Mouse (Mus musculus) bone marrow, adult 2 months (tissue): ENCODE measurements around the gene Banp. TPM values are rescaled to one million over a fixed set of nuclear protein-coding genes. Genes with fewer than 3 reads are reported as not detected.

Experiments used
- H3K27ac ChIP-seq: fragments of 200-500 bp; 2 replicates; pipeline ENCODE4 v1.5.1; 2012; ENCODE audit warnings: low read depth, mild to moderate bottlenecking, control low read depth, inconsistent platforms, low read length; ENCODE audit not compliant: control insufficient read depth, poor library complexity, insufficient read depth
- H3K4me1 ChIP-seq: fragments of 200-500 bp; 2 replicates; pipeline ENCODE4 v1.6.1; 2011; ENCODE audit warnings: low read length; ENCODE audit not compliant: control insufficient read depth, insufficient read depth
- H3K4me3 ChIP-seq: fragments of 200-500 bp; replicated peaks from 2 replicates; pipeline ENCODE3; 2011; ENCODE audit warnings: mild to moderate bottlenecking, low read depth, low read length, control low read depth; ENCODE audit not compliant: control insufficient read depth
- CTCF ChIP-seq: fragments of 200-500 bp; IDR thresholded peaks from 2 replicates; pipeline ENCODE4 v1.5.1; 2011; ENCODE audit warnings: low read length, control low read depth; ENCODE audit not compliant: control insufficient read depth, insufficient read depth
- POLR2A ChIP-seq: fragments of 200-500 bp; IDR thresholded peaks from 2 replicates; pipeline ENCODE4 v1.6.1; 2011; ENCODE audit warnings: low read depth, mild to moderate bottlenecking, control low read depth, low read length, borderline replicate concordance; ENCODE audit not compliant: control insufficient read depth
- WGBS: fragments of 180-500 bp; shearing (Covaris S2); methylation state at CpG from one replicate; pipeline ENCODE4 v1.1.7; 2018; 5-methylcytosine and 5-hydroxymethylcytosine counted together
- polyA plus RNA-seq: library from polyadenylated mRNA; stranded (reverse); fragments of >200 nt; gene quantifications from 2 replicates; pipeline ENCODE4 v1.2.4, GENCODE M21; 2011; ENCODE audit warnings: low replicate concordance; ENCODE audit not compliant: missing spikeins, insufficient read depth, insufficient read length

Gene Banp
- polyA plus RNA-seq, 1 experiment: 30.1 TPM

DNA sequence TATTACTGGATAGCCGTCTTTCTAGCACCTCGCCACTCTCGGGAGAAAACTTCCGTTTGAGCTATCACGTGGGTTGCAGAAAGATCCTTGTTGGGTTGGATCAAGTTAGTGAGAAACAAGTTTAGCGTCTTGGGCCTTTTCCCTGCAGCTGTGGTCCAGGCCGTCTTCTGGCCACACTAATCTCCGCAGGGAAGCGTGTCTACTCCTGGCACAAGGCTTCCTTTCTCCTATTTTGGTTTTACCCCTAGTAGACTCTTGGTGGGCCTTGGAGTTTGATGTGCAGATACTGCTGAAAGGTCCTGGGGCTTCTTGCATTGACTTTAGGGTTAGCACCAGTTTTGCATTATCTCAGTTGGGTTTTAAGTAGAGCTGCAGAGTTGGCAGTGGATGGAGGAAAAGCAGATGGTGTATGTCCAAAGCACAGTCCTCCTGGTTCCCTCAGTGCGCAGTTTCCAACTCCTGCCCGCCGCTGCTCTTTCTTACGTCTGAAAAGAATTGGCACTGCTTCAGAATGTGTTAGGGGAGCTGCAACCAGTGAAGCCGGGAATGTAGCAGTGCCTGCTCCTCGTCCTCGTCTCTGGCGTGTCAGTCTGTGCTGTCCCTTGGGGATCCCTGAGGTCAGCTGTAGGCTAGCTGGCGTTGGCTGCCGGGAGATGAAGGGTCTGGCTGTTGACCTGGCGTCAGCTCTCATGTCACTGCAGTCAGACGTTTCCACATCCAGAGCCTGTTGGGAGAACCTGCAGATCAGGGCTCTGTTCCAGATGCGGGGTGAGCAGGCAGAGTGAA, 68.7 kb downstream of the Banp start:
- 92% methylated on average over 22 of the region's 22 CpGs for WGBS
- H3K4me3 ChIP-seq: no peak overlapping the region
- no peak overlapping the region for H3K27ac ChIP-seq
- peaks cover 8% of the 10 kb centered on the region for H3K4me1 ChIP-seq
- TF ChIP-seq CTCF: no peak
- TF ChIP-seq POLR2A: no peak

DNA sequence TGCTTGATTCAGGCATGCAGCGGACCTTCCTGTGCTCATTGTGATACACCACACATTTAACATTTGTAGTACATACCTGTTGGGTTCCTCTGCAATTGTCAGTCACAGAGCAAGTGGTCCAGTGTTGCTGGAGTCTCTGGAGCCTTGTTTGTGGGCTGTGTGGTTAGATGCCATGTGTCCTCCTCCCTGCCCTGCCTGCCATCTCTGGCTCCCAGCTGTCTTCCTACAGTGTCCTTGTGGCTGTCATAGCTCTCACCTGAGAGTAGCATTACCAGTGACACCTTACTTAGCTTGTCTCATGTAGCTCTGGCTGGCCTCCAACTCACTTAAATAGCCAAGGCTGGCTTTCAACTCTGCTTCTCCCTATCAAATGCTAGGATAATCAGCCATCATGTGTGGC, 69.6 kb downstream of the Banp start:
- WGBS: 100% methylated on average over 1 of the region's 1 CpGs
- peaks cover 8% of the 10 kb centered on the region for H3K4me1 ChIP-seq

DNA sequence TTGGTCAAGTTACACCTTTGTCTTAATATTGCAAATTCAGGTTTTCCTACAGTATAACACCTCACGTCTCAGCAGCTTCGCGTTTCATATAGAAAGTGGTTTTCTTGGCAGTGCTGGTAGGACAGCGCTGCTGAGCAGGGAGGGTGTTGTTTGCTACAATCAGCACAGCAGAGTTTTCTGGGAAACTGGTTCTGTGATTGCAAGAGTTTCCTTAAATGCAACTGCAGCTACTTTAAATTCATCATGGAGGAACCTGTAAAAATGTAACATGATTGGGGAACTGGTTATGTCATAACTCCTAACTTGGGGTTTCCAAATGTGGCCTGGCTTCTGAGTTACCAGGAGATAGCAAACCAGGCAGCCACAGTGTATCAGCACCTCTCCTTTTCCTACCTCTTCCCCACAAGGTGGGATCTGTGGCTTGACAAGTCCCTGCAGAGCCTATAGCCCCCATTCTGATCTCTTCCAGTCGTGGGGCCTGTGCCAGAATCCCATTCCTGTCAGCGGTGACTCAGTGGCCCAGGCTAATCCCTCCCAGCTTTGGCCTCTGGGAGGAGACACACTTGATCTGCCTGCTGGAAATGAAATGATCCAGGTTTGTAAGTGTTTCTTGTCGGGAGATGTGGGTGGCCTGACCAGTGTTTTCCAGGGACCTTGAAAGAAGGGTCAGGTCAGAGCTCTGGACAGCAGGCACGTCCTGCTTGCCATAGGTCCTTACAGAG, 70.7 kb downstream of the Banp start:
- 79% methylated on average over 8 of the region's 8 CpGs for WGBS
- Histone ChIP-seq H3K4me1 (peaks cover 8% of the 10 kb centered on the region), H3K4me3 (no peak overlapping the region), H3K27ac (no peak overlapping the region)
- TF ChIP-seq POLR2A (no peak), CTCF (no peak)

More for the DNA sequence above, 69.6 kb downstream of the Banp start:
- Histone ChIP-seq H3K27ac (no peak overlapping the region), H3K4me3 (no peak overlapping the region)
- TF ChIP-seq CTCF: no peak
- TF ChIP-seq POLR2A: no peak

DNA sequence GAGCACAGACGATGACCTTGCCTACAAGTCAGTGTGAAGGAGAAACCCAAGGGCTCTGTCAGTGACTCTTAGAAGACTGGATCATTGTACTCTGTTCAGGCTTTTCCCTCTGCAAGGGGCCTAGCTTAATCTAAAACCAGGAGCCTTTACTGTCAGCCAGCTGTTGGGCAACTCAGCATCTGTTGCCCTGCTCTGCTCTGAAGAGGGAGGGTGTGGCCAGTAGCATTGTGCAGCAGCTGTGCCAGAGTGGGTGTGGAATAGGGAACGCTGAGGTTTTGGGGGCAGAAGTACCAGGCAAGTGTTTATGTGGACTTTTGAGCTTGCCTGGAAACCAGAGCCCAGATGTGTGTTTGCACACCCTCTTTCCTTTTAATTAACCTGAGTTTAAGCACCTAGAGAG, 72.2 kb downstream of the Banp start:
- WGBS: 49% methylated on average over 2 of the region's 2 CpGs
- no peak overlapping the region for H3K27ac ChIP-seq

DNA sequence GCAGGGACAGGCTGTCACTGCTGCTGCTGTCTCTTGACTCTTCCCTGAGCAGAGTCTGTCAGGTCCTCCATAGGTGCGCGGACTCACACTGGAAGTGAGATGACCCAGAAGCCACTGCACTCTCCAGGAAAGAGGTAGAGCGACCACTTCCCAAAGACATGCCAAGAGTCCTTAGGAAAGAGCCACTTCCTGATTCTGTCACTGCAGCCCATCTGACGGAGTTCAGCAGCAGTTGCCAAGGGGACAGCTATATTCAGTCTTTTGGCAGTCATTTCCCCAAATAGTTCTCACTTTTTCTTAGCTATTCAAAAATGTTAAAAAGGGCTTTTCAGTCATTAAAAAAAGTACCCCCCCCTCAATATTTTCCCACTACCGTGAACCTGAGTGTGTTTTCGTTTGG, 72.7 kb downstream of the Banp start:
- no peak overlapping the region for H3K27ac ChIP-seq
- peaks cover 8% of the 10 kb centered on the region for H3K4me1 ChIP-seq
- no peak overlapping the region for H3K4me3 ChIP-seq
- TF ChIP-seq POLR2A (no peak), CTCF (no peak)
- WGBS: 39% methylated on average over 6 of the region's 6 CpGs

More for the DNA sequence above, 72.2 kb downstream of the Banp start:
- peaks cover 8% of the 10 kb centered on the region for H3K4me1 ChIP-seq
- no peak overlapping the region for H3K4me3 ChIP-seq
- TF ChIP-seq CTCF: no peak
- TF ChIP-seq POLR2A: no peak

DNA sequence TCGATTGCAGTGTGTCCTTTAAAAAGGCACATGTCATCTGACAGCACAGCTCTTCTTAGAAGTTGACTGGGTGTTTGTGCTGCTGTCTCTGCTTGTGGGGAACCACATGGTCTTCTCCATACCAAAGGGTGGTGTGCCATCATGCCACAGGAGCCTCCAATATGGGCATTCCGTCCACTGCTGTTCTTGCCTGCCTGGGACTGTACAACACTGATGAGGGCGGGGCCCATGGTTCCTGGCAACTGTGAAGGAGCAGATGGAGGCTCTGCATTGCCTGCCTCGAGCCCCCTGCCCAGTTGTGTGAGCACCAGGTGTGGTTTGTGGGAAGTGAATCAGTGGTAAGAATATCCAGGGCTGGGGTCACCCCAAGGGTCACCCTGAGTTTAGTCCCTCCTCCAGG, 73.2 kb downstream of the Banp start:
- Histone ChIP-seq H3K4me3 (no peak overlapping the region), H3K27ac (no peak overlapping the region), H3K4me1 (peaks cover 8% of the 10 kb centered on the region)
- no peak for TF ChIP-seq POLR2A
- TF ChIP-seq CTCF: no peak
- 55% methylated on average over 4 of the region's 4 CpGs for WGBS

DNA sequence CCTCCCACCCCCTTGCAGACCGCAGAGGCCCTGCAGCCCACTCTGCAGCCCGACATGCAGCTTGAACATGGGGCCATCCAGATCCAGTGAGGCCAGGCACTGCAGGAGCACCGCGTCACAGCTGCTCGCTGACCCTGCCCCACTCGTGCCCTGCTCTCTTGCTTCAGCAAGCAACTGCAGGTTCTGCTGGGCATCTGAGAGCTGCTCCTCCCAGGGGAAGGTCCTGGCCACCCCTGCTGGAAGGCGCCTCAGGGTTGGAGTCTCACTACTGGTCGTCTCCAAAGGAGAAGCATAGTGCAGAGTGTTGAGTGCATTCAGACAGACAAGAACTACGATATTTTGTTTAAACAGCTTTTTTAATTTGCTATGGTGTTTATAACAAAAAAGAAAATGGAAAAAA, 76.0 kb downstream of the Banp start:
- WGBS: 93% methylated on average over 9 of the region's 9 CpGs
- Histone ChIP-seq H3K4me1 (peaks cover 7% of the 10 kb centered on the region), H3K4me3 (no peak overlapping the region), H3K27ac (no peak overlapping the region)
- no peak for TF ChIP-seq POLR2A
- TF ChIP-seq CTCF: no peak

DNA sequence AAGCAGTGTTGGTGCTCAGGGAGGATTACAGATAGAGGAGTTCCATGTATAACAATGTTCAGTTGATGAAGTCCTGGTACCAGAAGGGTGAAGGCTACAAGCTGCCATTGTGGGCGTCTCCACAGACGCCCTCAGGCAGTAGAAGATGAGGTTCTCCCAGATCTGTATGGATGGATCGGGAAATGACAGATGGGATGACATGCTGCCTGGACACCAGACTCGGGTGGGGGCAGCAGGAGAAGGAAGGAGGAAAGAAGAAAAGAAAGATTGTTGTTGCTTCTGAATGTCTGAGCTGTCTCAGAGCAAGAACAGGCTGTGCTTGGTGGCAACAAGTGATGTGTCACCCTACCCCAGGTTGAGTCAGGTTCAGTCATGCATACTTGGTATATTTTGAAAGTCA, 78.6 kb downstream of the Banp start:
- no peak overlapping the region for H3K27ac ChIP-seq
- no peak for TF ChIP-seq CTCF
- no peak for TF ChIP-seq POLR2A
- no peak overlapping the region for H3K4me3 ChIP-seq
- no peaks in the 10 kb centered on the region for H3K4me1 ChIP-seq
- 81% methylated on average over 4 of the region's 4 CpGs for WGBS
